In genomic region chr1:179547176-179547575, GRCm38 (mm10) we compare ENCODE assay signal across 8 mouse cellular contexts. TPM values are rescaled to one million over a fixed set of nuclear protein-coding genes. Genes with fewer than 3 reads are reported as not detected.
A peak's percentile ranks its signal among the peaks of the same experiment; 100 is the strongest.
DNase-seq lines count a peak whose midpoint lies in the region; ATAC-seq and TF ChIP-seq lines count a peak whose summit lies in the region.

No protein-coding gene starts in this region.

- H3K36me3 ChIP-seq in lung, embryonic 14.5 days (ENCODE audit: insufficient read depth), result peaks cover 7% of the 10 kb centered on the region; the same call in 1 of the 2 replicates
- H3K36me3 ChIP-seq in embryonic facial prominence, embryonic 13.5 days, result no peaks in the 10 kb centered on the region
- H3K36me3 ChIP-seq in neural tube, embryonic 15.5 days, result no peaks in the 10 kb centered on the region

- no peak overlapping the region; the same call in 1 of the 2 replicates for H3K27ac ChIP-seq in lung, embryonic 14.5 days (ENCODE audit: low read depth)
- H3K27ac ChIP-seq in embryonic facial prominence, embryonic 13.5 days, result 0 out of 2 replicates have a peak overlapping the region, but pooled peaks have one; percentile 92
- peak overlapping the region; percentile 97 for H3K27ac ChIP-seq in neural tube, embryonic 15.5 days (replicated peaks)

- no peaks in the 10 kb centered on the region for H3K27me3 ChIP-seq in lung, embryonic 14.5 days (ENCODE audit: insufficient read depth, low read length)
- no peaks in the 10 kb centered on the region for H3K27me3 ChIP-seq in embryonic facial prominence, embryonic 13.5 days
- H3K27me3 ChIP-seq in neural tube, embryonic 15.5 days (replicated peaks), result no peaks in the 10 kb centered on the region

- peak overlapping the region; percentile 71 for H3K9ac ChIP-seq in lung, embryonic 14.5 days
- H3K9ac ChIP-seq in embryonic facial prominence, embryonic 13.5 days, result peak overlapping the region; percentile 59
- H3K9ac ChIP-seq in neural tube, embryonic 15.5 days (replicated peaks), result peak overlapping the region; percentile 77

- H3K4me1 ChIP-seq in lung, embryonic 14.5 days (ENCODE audit: insufficient read depth), result 0 out of 2 replicates have a peak, but pooled peaks cover 6% of the 10 kb centered on the region
- peaks cover 30% of the 10 kb centered on the region for H3K4me1 ChIP-seq in embryonic facial prominence, embryonic 13.5 days
- H3K4me1 ChIP-seq in neural tube, embryonic 15.5 days, result peaks cover 34% of the 10 kb centered on the region

- ATAC-seq in lung, embryonic 14.5 days (ENCODE audit: insufficient read depth), result no peak
- no peak for ATAC-seq in embryonic facial prominence, embryonic 13.5 days (ENCODE audit: insufficient number of reproducible peaks, insufficient read depth, low FRiP score, low TSS enrichment, low read depth)
- ATAC-seq in neural tube, embryonic 15.5 days (ENCODE audit: low FRiP score), result no peak
- ATAC-seq in monocyte, adult 5-6 weeks (replicated peaks; ENCODE audit: insufficient number of reproducible peaks, low FRiP score, low TSS enrichment, poor library complexity, severe bottlenecking), result no peak

- no peaks in the 10 kb centered on the region for H3K9me3 ChIP-seq in lung, embryonic 14.5 days (ENCODE audit: low read depth, low read length)
- no peaks in the 10 kb centered on the region for H3K9me3 ChIP-seq in embryonic facial prominence, embryonic 13.5 days
- H3K9me3 ChIP-seq in neural tube, embryonic 15.5 days (replicated peaks), result no peaks in the 10 kb centered on the region

- peak overlapping the region; percentile 59 for H3K4me2 ChIP-seq in lung, embryonic 14.5 days
- peak overlapping the region; percentile 84 for H3K4me2 ChIP-seq in embryonic facial prominence, embryonic 13.5 days
- peak overlapping the region; percentile 87 for H3K4me2 ChIP-seq in neural tube, embryonic 15.5 days

- 5% methylated on average over 5 of the region's 5 CpGs for WGBS in lung, embryonic 14.5 days
- 5% methylated on average over 5 of the region's 5 CpGs for WGBS in embryonic facial prominence, embryonic 13.5 days
- WGBS in neural tube, embryonic 15.5 days, result 11% methylated on average over 5 of the region's 5 CpGs

- H3K4me3 ChIP-seq in lung, embryonic 14.5 days (ENCODE audit: low read depth, low read length), result peak overlapping the region; percentile 69
- H3K4me3 ChIP-seq in embryonic facial prominence, embryonic 13.5 days, result peak overlapping the region; percentile 68
- H3K4me3 ChIP-seq in neural tube, embryonic 15.5 days (replicated peaks), result peak overlapping the region; percentile 71

- no peak for TF ChIP-seq CTCF in lung, embryonic 14.5 days (IDR thresholded peaks at IDR 0.05; ENCODE audit: low read depth)

- peak; percentile 44 for DNase-seq in lung, embryonic 14.5 days
- no peak for DNase-seq in lung, adult 18-20 months
- DNase-seq in kidney, postnatal 14 days, result peak; percentile 18
- no peak for DNase-seq in ovary, postnatal 10 days (ENCODE audit: low spot score)
- DNase-seq in spleen, postnatal 4 days (ENCODE audit: low spot score in 2 of 2), result no peak

RNA-seq across cellular contexts. Expression of gene Cnst, which starts 1.0 kb away (rescaled TPM):
- polyA plus RNA-seq in lung, embryonic 14.5 days (2014; fragmentation: Nextera tagmentation; extraction: Ambion mirVana), result 17.1 and 18.2 TPM in 2 replicates
- 17.4 and 21.6 TPM in 2 replicates for polyA plus RNA-seq in embryonic facial prominence, embryonic 13.5 days (2015; fragmentation: Nextera tagmentation; extraction: Ambion mirVana)
- 25.3 and 27.6 TPM in 2 replicates for polyA plus RNA-seq in neural tube, embryonic 15.5 days (2015; fragmentation: Nextera tagmentation; extraction: Ambion mirVana)
- total RNA-seq in monocyte, adult 5-6 weeks (2017), result 46.3 to 67.5 TPM (median 54.8 TPM) in 3 replicates

RNA-seq across cellular contexts. Expression of gene Tfb2m, which starts 1.1 kb away (rescaled TPM):
- polyA plus RNA-seq in lung, embryonic 14.5 days (2014; fragmentation: Nextera tagmentation; extraction: Ambion mirVana), result 26.6 and 34.6 TPM in 2 replicates
- 32.7 and 33.7 TPM in 2 replicates for polyA plus RNA-seq in embryonic facial prominence, embryonic 13.5 days (2015; fragmentation: Nextera tagmentation; extraction: Ambion mirVana)
- 29.6 and 31.0 TPM in 2 replicates for polyA plus RNA-seq in neural tube, embryonic 15.5 days (2015; fragmentation: Nextera tagmentation; extraction: Ambion mirVana)
- total RNA-seq in monocyte, adult 5-6 weeks (2017), result 30.5 to 41.7 TPM (median 32.7 TPM) in 3 replicates

RNA-seq across cellular contexts. Expression of gene Smyd3, which starts 29.3 kb away (rescaled TPM):
- polyA plus RNA-seq in lung, embryonic 14.5 days (2014; fragmentation: Nextera tagmentation; extraction: Ambion mirVana), result 20.6 and 21.0 TPM in 2 replicates
- polyA plus RNA-seq in embryonic facial prominence, embryonic 13.5 days (2015; fragmentation: Nextera tagmentation; extraction: Ambion mirVana), result 30.1 and 31.4 TPM in 2 replicates
- 26.0 and 26.7 TPM in 2 replicates for polyA plus RNA-seq in neural tube, embryonic 15.5 days (2015; fragmentation: Nextera tagmentation; extraction: Ambion mirVana)
- 10.6 to 34.7 TPM (median 14.3 TPM) in 3 replicates for total RNA-seq in monocyte, adult 5-6 weeks (2017)

Comparison
In these comparisons a context has a peak if more than half of its experiments do, and no peak if none do; other contexts are left out.
1. DNase-seq: peak in lung, embryonic 14.5 days (single experiment) and kidney, postnatal 14 days (single experiment); none in lung, adult 18-20 months (0 of 2), ovary, postnatal 10 days (single experiment) and spleen, postnatal 4 days (0 of 2).
2. Peak in every context shown above with its lines, with median percentiles within 50 percentile points of each other: H3K4me2 ChIP-seq, H3K4me3 ChIP-seq and H3K9ac ChIP-seq.